In genomic region chrX:10485664-10486211, GRCm38 (mm10) we compare ENCODE assay signal across 8 mouse cellular contexts. TPM values are rescaled to one million over a fixed set of nuclear protein-coding genes. Genes with fewer than 3 reads are reported as not detected.
DNase-seq lines count a peak whose midpoint lies in the region; ATAC-seq and TF ChIP-seq lines count a peak whose summit lies in the region.

No protein-coding gene starts in this region.

- H3K36me3 ChIP-seq in ES-E14 (ENCODE audit: control insufficient read depth, insufficient read depth, low read length, poor library complexity, severe bottlenecking) = no peaks in the 10 kb centered on the region
- H3K36me3 ChIP-seq in forebrain, embryonic 16.5 days (ENCODE audit: control insufficient read depth, insufficient read depth) = no peaks in the 10 kb centered on the region
- no peaks in the 10 kb centered on the region for H3K36me3 ChIP-seq in liver, postnatal 0 days (replicated peaks; ENCODE audit: insufficient read depth, low read length)

- ATAC-seq in forebrain, embryonic 16.5 days = peak; percentile 89
- peak; percentile 77 for ATAC-seq in liver, postnatal 0 days
- ATAC-seq in monocyte, adult 5-6 weeks (replicated peaks; ENCODE audit: insufficient number of reproducible peaks, low FRiP score, low TSS enrichment, poor library complexity, severe bottlenecking) = no peak

- H3K9me3 ChIP-seq in ES-E14 (ENCODE audit: control insufficient read depth, insufficient read depth, low read depth, low read length) = no peaks in the 10 kb centered on the region
- no peaks in the 10 kb centered on the region for H3K9me3 ChIP-seq in forebrain, embryonic 16.5 days (ENCODE audit: control insufficient read depth, low read length)
- H3K9me3 ChIP-seq in liver, postnatal 0 days (ENCODE audit: low read length) = no peaks in the 10 kb centered on the region

- in situ Hi-C loops in ES-E14 (cut with MboI; ENCODE audit: low sequenced_read_pairs in 2 of 2, unreplicated experiment in 2 of 2) = no loop called here

- H3K4me3 ChIP-seq in ES-E14 (ENCODE audit: insufficient read depth in 1 of 2, low read depth in 1 of 2, low read length in 2 of 2, poor library complexity in 1 of 2, severe bottlenecking in 1 of 2) = peak overlapping the region; percentile 65 to 79
- H3K4me3 ChIP-seq in forebrain, embryonic 16.5 days (replicated peaks; ENCODE audit: low read length) = peak overlapping the region; percentile 60
- H3K4me3 ChIP-seq in layer of hippocampus, adult 2 months = peak overlapping the region; percentile 68
- H3K4me3 ChIP-seq in liver, postnatal 0 days (ENCODE audit: low read depth, low read length) = peak overlapping the region; percentile 46

- no peak overlapping the region for H3K27ac ChIP-seq in ES-E14 (ENCODE audit: insufficient read depth, low read depth, low read length, poor library complexity, severe bottlenecking)
- peak overlapping the region; percentile 75 for H3K27ac ChIP-seq in forebrain, embryonic 16.5 days (ENCODE audit: low read length)
- peak overlapping the region; percentile 96 for H3K27ac ChIP-seq in layer of hippocampus, adult 2 months
- H3K27ac ChIP-seq in liver, postnatal 0 days (ENCODE audit: low read depth) = peak overlapping the region; percentile 64

- peak overlapping the region; percentile 61 for H3K9ac ChIP-seq in ES-E14 (ENCODE audit: insufficient read depth, low read depth, low read length, poor library complexity, severe bottlenecking)
- H3K9ac ChIP-seq in forebrain, embryonic 16.5 days (replicated peaks; ENCODE audit: low read depth, low read length) = peak overlapping the region; percentile 71
- H3K9ac ChIP-seq in liver, postnatal 0 days (replicated peaks) = peak overlapping the region; percentile 48

- 14% methylated on average over 27 of the region's 27 CpGs for WGBS in forebrain, embryonic 16.5 days
- 15% methylated on average over 26 of the region's 27 CpGs for WGBS in liver, postnatal 0 days (ENCODE audit: insufficient replicate concordance)

- TF ChIP-seq CTCF in layer of hippocampus, adult 2 months (conservative IDR thresholded peaks at IDR 0.05) = peak; percentile 39; the same call in 1 of the 2 replicates
- TF ChIP-seq CTCF in liver, postnatal 0 days (IDR thresholded peaks at IDR 0.05; ENCODE audit: low read depth) = 0 out of 2 replicates have a peak, but pooled peaks have one; percentile 9

- no peaks in the 10 kb centered on the region for H3K4me1 ChIP-seq in ES-E14 (ENCODE audit: control insufficient read depth in 2 of 2, insufficient read depth in 2 of 2, low read length in 2 of 2, poor library complexity in 1 of 2)
- 0 out of 2 replicates have a peak, but pooled peaks cover 3% of the 10 kb centered on the region for H3K4me1 ChIP-seq in forebrain, embryonic 16.5 days (replicated peaks; ENCODE audit: control insufficient read depth, insufficient read depth, low read length)
- no peaks in the 10 kb centered on the region for H3K4me1 ChIP-seq in liver, postnatal 0 days (ENCODE audit: insufficient read depth)

- peak overlapping the region; percentile 39 for H3K4me2 ChIP-seq in forebrain, embryonic 16.5 days (ENCODE audit: low read length)
- H3K4me2 ChIP-seq in liver, postnatal 0 days (ENCODE audit: low read depth, low read length) = peak overlapping the region; percentile 64

- H3K27me3 ChIP-seq in forebrain, embryonic 16.5 days (replicated peaks; ENCODE audit: control insufficient read depth, insufficient read depth, low read length) = no peaks in the 10 kb centered on the region
- H3K27me3 ChIP-seq in liver, postnatal 0 days (ENCODE audit: insufficient read depth, low read length) = peaks cover 4% of the 10 kb centered on the region; the same call in 1 of the 2 replicates

- TF ChIP-seq EP300 in liver, postnatal 0 days (IDR thresholded peaks at IDR 0.05; ENCODE audit: low read depth) = no peak

- DNase-seq in ES-E14 (ENCODE audit: low read depth, low spot score) = no peak
- peak; percentile 62 for DNase-seq in cerebellum, adult 11 months
- DNase-seq in heart, postnatal 14 days = peak; percentile 26 to 32
- DNase-seq in layer of hippocampus, adult 2 months (ENCODE audit: low spot score in 2 of 2) = peak; percentile 33 to 67
- DNase-seq in liver, postnatal 0 days = peak; percentile 17
- peak; percentile 28 for DNase-seq in retina, adult 2 months (ENCODE audit: low read depth, low spot score)

- intact Hi-C loops in heart, postnatal 14 days (cut with DNase I) = loop anchor here (5.0 kb wide), 3 partner anchors 62 to 228 kb away; no protein-coding TSS in a partner anchor

TF ChIP-seq in ES-E14, 5 proteins besides CTCF, POLR2A, EP300 and RAD21:
- TF ChIP-seq ZNF384 (IDR thresholded peaks at IDR 0.05; ENCODE audit: low read depth, low read length) (no peak), CHD2 (IDR thresholded peaks at IDR 0.05; ENCODE audit: low read depth, low read length) (no peak), MAFK (IDR thresholded peaks at IDR 0.05; ENCODE audit: insufficient read depth, low read depth, low read length) (no peak), ZC3H11A (IDR thresholded peaks at IDR 0.05; ENCODE audit: borderline replicate concordance, low read depth, low read length) (no peak), HCFC1 (IDR thresholded peaks at IDR 0.05; ENCODE audit: borderline replicate concordance, insufficient read depth, low read length) (no peak)
TF ChIP-seq in ES-E14: peak in this region for 0.

RNA-seq across cellular contexts. Expression of gene Tspan7, which starts 0.8 kb away (rescaled TPM):
- total RNA-seq in ES-E14 (2012; rRNA removed) = 8.7 and 18.4 TPM in 2 replicates
- polyA plus RNA-seq in forebrain, embryonic 16.5 days (2015; fragmentation: Nextera tagmentation; extraction: Ambion mirVana) = 310 and 336 TPM in 2 replicates
- total RNA-seq in heart, postnatal 14 days (2021) = 100 to 1,000 TPM; 100 to 109 TPM
- 1,000 to 10,000 TPM; 1,107 to 1,213 TPM for total RNA-seq in layer of hippocampus, adult 2 months (2021)
- polyA plus RNA-seq in liver, postnatal 0 days (2015; fragmentation: Nextera tagmentation; extraction: Ambion mirVana) = 44.4 and 46.4 TPM in 2 replicates
- total RNA-seq in monocyte, adult 5-6 weeks (2017) = 0.29 TPM in 1 of 3 replicates, not detected in the others
